Mouse (Mus musculus) erythroblast, embryonic 14.5 days (primary cell): ENCODE data around the gene Sox5.

ENCODE experiments used
- GATA1 ChIP-seq: IDR thresholded peaks from 2 replicates; pipeline ENCODE4 v1.6.1; 2012; ENCODE audit warnings: low read length, inconsistent platforms, mixed read lengths
- TAL1 ChIP-seq: IDR thresholded peaks from 3 replicates; pipeline ENCODE4 v1.6.1; 2012; ENCODE audit warnings: low read length, inconsistent platforms, mixed read lengths

- no peak for TF ChIP-seq TAL1
- TF ChIP-seq GATA1: no peak
Measured at GRCm38 (mm10) chr6:144203970-144204369, 577.8 kb downstream of the Sox5 start.
